Mouse (Mus musculus) spleen, postnatal 10 days (tissue): Measurements from ENCODE around the gene Gtf2f1.

Source experiments
- DNase-seq, 2 experiments: peaks; one replicate each; pipeline ENCODE4 v3.0.0; 2021 to 2022; ENCODE audit warnings: low spot score in 2 of 2

Gtf2f1 gene

GRCm38 (mm10) chr17:57011236-57012141, at the start of gene Gtf2f1, which contains the start of gene Gm17949:
Gene Gtf2f1 (minus strand): TSS chr17:57011288.
Gene Gm17949 (plus strand): TSS chr17:57011469.
- peak; percentile 89 to 95 for DNase-seq

GRCm38 (mm10) chr17:57060231-57060801, 49.2 kb upstream of the Gtf2f1 start:
- DNase-seq, result peak; percentile 94

- peak; percentile 31 to 68 for DNase-seq
Observed at GRCm38 (mm10) chr17:57059486-57059977, 48.4 kb upstream of the Gtf2f1 start, which contains the start of gene Slc25a23. Gene Slc25a23 (minus strand): TSS chr17:57059863.

- no peak for DNase-seq
Observed at GRCm38 (mm10) chr17:57058891-57059485, 47.9 kb upstream of the Gtf2f1 start, which contains the start of gene Crb3. Gene Crb3 (plus strand): TSS chr17:57059105.

GRCm38 (mm10) chr17:57056246-57056645, 45.2 kb upstream of the Gtf2f1 start:
- no peak for DNase-seq

GRCm38 (mm10) chr17:57051679-57052078, 40.6 kb upstream of the Gtf2f1 start:
- DNase-seq, result peak in 1 of 2 experiments; percentile 41

- DNase-seq, result no peak
Observed at GRCm38 (mm10) chr17:57048816-57049215, 37.7 kb upstream of the Gtf2f1 start.

- DNase-seq, result no peak
Observed at GRCm38 (mm10) chr17:57047406-57047805, 36.3 kb upstream of the Gtf2f1 start.

- no peak for DNase-seq
Observed at GRCm38 (mm10) chr17:57041554-57041953, 30.5 kb upstream of the Gtf2f1 start, which contains the start of gene Slc25a41. Gene Slc25a41 (minus strand): TSS chr17:57041654.

- no peak for DNase-seq
Observed at GRCm38 (mm10) chr17:57038978-57039377, 27.9 kb upstream of the Gtf2f1 start.

- DNase-seq, result no peak
Observed at GRCm38 (mm10) chr17:57032854-57033253, 21.8 kb upstream of the Gtf2f1 start.

GRCm38 (mm10) chr17:57031661-57032420, 20.8 kb upstream of the Gtf2f1 start:
- peak; percentile 98 to 100 for DNase-seq

GRCm38 (mm10) chr17:57030931-57031660, 20.0 kb upstream of the Gtf2f1 start, which contains the start of gene Khsrp:
Gene Khsrp (minus strand): TSS chr17:57031522.
- DNase-seq, result peak in 1 of 2 experiments; percentile 63

- DNase-seq, result peak; percentile 34 to 47
Observed at GRCm38 (mm10) chr17:57029691-57030090, 18.6 kb upstream of the Gtf2f1 start.

GRCm38 (mm10) chr17:57027471-57027870, 16.4 kb upstream of the Gtf2f1 start:
- DNase-seq, result no peak

GRCm38 (mm10) chr17:57020960-57021359, 9.9 kb upstream of the Gtf2f1 start:
- no peak for DNase-seq

GRCm38 (mm10) chr17:57019693-57020092, 8.6 kb upstream of the Gtf2f1 start:
- DNase-seq, result peak in 1 of 2 experiments; percentile 47

GRCm38 (mm10) chr17:57012245-57012795, 1.2 kb upstream of the Gtf2f1 start:
- no peak for DNase-seq

GRCm38 (mm10) chr17:57010911-57011235, 215 bp downstream of the Gtf2f1 start:
- no peak for DNase-seq
